Mouse (Mus musculus) heart, embryonic 15.5 days (tissue): Measurements from ENCODE around the gene Obp2b. TPM values are rescaled to one million over a fixed set of nuclear protein-coding genes. Genes with fewer than 3 reads are reported as not detected.

Source experiments
- ATAC-seq: fragments of 200-750 bp; cut with Nextera tagmentation; replicated peaks from 2 replicates; pipeline ENCODE4 v1.8.0; 2017; ENCODE audit warnings: low read depth, moderate TSS enrichment; ENCODE audit not compliant: insufficient number of reproducible peaks, insufficient read depth, low FRiP score
- H3K27ac ChIP-seq: fragments of 300-500 bp; sonication (generic); 2 replicates; pipeline ENCODE4 v1.5.1; 2015; ENCODE audit warnings: mild to moderate bottlenecking, inconsistent platforms
- H3K27me3 ChIP-seq: fragments of 300-500 bp; sonication (generic); 2 replicates; pipeline ENCODE4 v1.6.1; 2015; ENCODE audit warnings: inconsistent platforms
- H3K36me3 ChIP-seq: fragments of 300-500 bp; sonication (generic); 2 replicates; pipeline ENCODE4 v1.6.1; 2015; ENCODE audit warnings: mild to moderate bottlenecking, inconsistent platforms
- H3K4me1 ChIP-seq: fragments of 300-500 bp; sonication (generic); replicated peaks from 2 replicates; pipeline ENCODE4 v1.6.1; 2015; ENCODE audit warnings: inconsistent platforms
- H3K4me2 ChIP-seq: fragments of 300-500 bp; sonication (generic); 2 replicates; pipeline ENCODE4 v1.6.1; 2015; ENCODE audit warnings: inconsistent platforms, mild to moderate bottlenecking, moderate library complexity
- H3K4me3 ChIP-seq: fragments of 300-500 bp; sonication (generic); 2 replicates; pipeline ENCODE4 v1.5.1; 2015; ENCODE audit warnings: mild to moderate bottlenecking, inconsistent platforms
- H3K9ac ChIP-seq: fragments of 300-500 bp; sonication (generic); 2 replicates; pipeline ENCODE4 v1.6.1; 2015; ENCODE audit warnings: mild to moderate bottlenecking, inconsistent platforms
- H3K9me3 ChIP-seq: fragments of 300-500 bp; sonication (generic); replicated peaks from 2 replicates; pipeline ENCODE4 v1.6.1; 2016; ENCODE audit warnings: inconsistent platforms
- WGBS: fragments of 180-500 bp; shearing (Covaris S2); methylation state at CpG from one replicate; pipeline ENCODE4 v1.1.7; 2015; ENCODE audit warnings: mixed read lengths; 5-methylcytosine and 5-hydroxymethylcytosine counted together
- polyA plus RNA-seq: library from polyadenylated mRNA; unstranded; fragments of >200 nt; fragmentation: Nextera tagmentation; extraction: Ambion mirVana; gene quantifications from 2 replicates; pipeline ENCODE4 v1.2.1, GENCODE M21; 2015

Obp2b gene
- polyA plus RNA-seq, 1 experiment from 2014 or later = not detected

GRCm38 (mm10) chr2:25717222-25717621 lies 19.6 kb upstream of the Obp2b start:
- H3K9ac ChIP-seq = no peak overlapping the region
- H3K27me3 ChIP-seq = no peaks in the 10 kb centered on the region
- no peak overlapping the region for H3K4me3 ChIP-seq
- ATAC-seq = no peak
- H3K27ac ChIP-seq = no peak overlapping the region
- H3K4me2 ChIP-seq = no peak overlapping the region
- no peaks in the 10 kb centered on the region for H3K9me3 ChIP-seq
- no peaks in the 10 kb centered on the region for H3K36me3 ChIP-seq
- no peaks in the 10 kb centered on the region for H3K4me1 ChIP-seq

- H3K36me3 ChIP-seq = no peaks in the 10 kb centered on the region
- H3K27ac ChIP-seq = no peak overlapping the region
- H3K4me3 ChIP-seq = no peak overlapping the region
- no peak overlapping the region for H3K9ac ChIP-seq
- WGBS = 32% methylated on average over 2 of the region's 2 CpGs
- H3K4me2 ChIP-seq = no peak overlapping the region
- H3K9me3 ChIP-seq = no peaks in the 10 kb centered on the region
- H3K4me1 ChIP-seq = no peaks in the 10 kb centered on the region
- ATAC-seq = 0 out of 2 replicates have a peak, but pooled peaks have one; percentile 53
- no peaks in the 10 kb centered on the region for H3K27me3 ChIP-seq
These were observed 3.4 kb upstream of the Obp2b start for GRCm38 (mm10) chr2:25733199-25733930.

GRCm38 (mm10) chr2:25741671-25742070 lies 4.9 kb downstream of the Obp2b start:
- H3K4me2 ChIP-seq = no peak overlapping the region
- ATAC-seq = no peak

GRCm38 (mm10) chr2:25754201-25754600 lies 17.4 kb downstream of the Obp2b start:
- no peak overlapping the region for H3K9ac ChIP-seq
- 92% methylated on average over 1 of the region's 1 CpGs for WGBS
- H3K9me3 ChIP-seq = no peaks in the 10 kb centered on the region

More at GRCm38 (mm10) chr2:25741671-25742070, 4.9 kb downstream of the Obp2b start:
- Histone ChIP-seq H3K4me1 (no peaks in the 10 kb centered on the region), H3K27me3 (no peaks in the 10 kb centered on the region), H3K9ac (no peak overlapping the region), H3K9me3 (no peaks in the 10 kb centered on the region), H3K4me3 (no peak overlapping the region), H3K27ac (no peak overlapping the region), H3K36me3 (no peaks in the 10 kb centered on the region)
- 59% methylated on average over 1 of the region's 1 CpGs for WGBS

GRCm38 (mm10) chr2:25758064-25758625 lies 21.3 kb downstream of the Obp2b start:
- Histone ChIP-seq H3K4me1 (no peaks in the 10 kb centered on the region), H3K4me2 (no peak overlapping the region), H3K4me3 (no peak overlapping the region), H3K27me3 (no peaks in the 10 kb centered on the region), H3K36me3 (no peaks in the 10 kb centered on the region), H3K27ac (no peak overlapping the region), H3K9ac (no peak overlapping the region), H3K9me3 (no peaks in the 10 kb centered on the region)
- WGBS = 57% methylated on average over 4 of the region's 4 CpGs
- ATAC-seq = no peak

More at GRCm38 (mm10) chr2:25754201-25754600, 17.4 kb downstream of the Obp2b start:
- Histone ChIP-seq H3K4me3 (no peak overlapping the region), H3K36me3 (no peaks in the 10 kb centered on the region), H3K4me1 (no peaks in the 10 kb centered on the region), H3K27ac (no peak overlapping the region), H3K27me3 (no peaks in the 10 kb centered on the region), H3K4me2 (no peak overlapping the region)
- ATAC-seq = no peak

GRCm38 (mm10) chr2:25765269-25765668 lies 28.5 kb downstream of the Obp2b start, which contains the start of gene Lcn3:
TSS of gene Lcn3 (plus strand) at chr2:25765569.
- H3K27ac ChIP-seq = no peak within 1 kb of the TSS
- H3K9ac ChIP-seq = no peak within 1 kb of the TSS
- H3K9me3 ChIP-seq = no peaks in the 10 kb centered on the region
- no peak within 1 kb of the TSS for H3K4me2 ChIP-seq
- H3K4me1 ChIP-seq = no peaks in the 10 kb centered on the region
- WGBS = 20% methylated on average over 2 of the region's 2 CpGs
- H3K27me3 ChIP-seq = no peaks in the 10 kb centered on the region
- no peak for ATAC-seq
- no peak within 1 kb of the TSS for H3K4me3 ChIP-seq
- no peaks in the 10 kb centered on the region for H3K36me3 ChIP-seq

GRCm38 (mm10) chr2:25767764-25768163 lies 31.0 kb downstream of the Obp2b start:
- Histone ChIP-seq H3K4me3 (no peak overlapping the region), H3K9ac (no peak overlapping the region), H3K36me3 (no peaks in the 10 kb centered on the region), H3K27ac (no peak overlapping the region), H3K4me1 (no peaks in the 10 kb centered on the region), H3K9me3 (no peaks in the 10 kb centered on the region), H3K27me3 (no peaks in the 10 kb centered on the region), H3K4me2 (no peak overlapping the region)
- no peak for ATAC-seq
- WGBS = 62% methylated on average over 4 of the region's 4 CpGs

GRCm38 (mm10) chr2:25773507-25773906 lies 36.7 kb downstream of the Obp2b start:
- 76% methylated on average over 2 of the region's 2 CpGs for WGBS
- no peak overlapping the region for H3K4me2 ChIP-seq
- no peak overlapping the region for H3K9ac ChIP-seq
- H3K27ac ChIP-seq = no peak overlapping the region
- no peak overlapping the region for H3K4me3 ChIP-seq
- no peaks in the 10 kb centered on the region for H3K27me3 ChIP-seq
- no peaks in the 10 kb centered on the region for H3K4me1 ChIP-seq
- no peaks in the 10 kb centered on the region for H3K36me3 ChIP-seq
- no peak for ATAC-seq
- H3K9me3 ChIP-seq = no peaks in the 10 kb centered on the region

- Histone ChIP-seq H3K4me2 (no peak overlapping the region), H3K27me3 (no peaks in the 10 kb centered on the region), H3K4me1 (no peaks in the 10 kb centered on the region), H3K36me3 (no peaks in the 10 kb centered on the region), H3K9ac (no peak overlapping the region), H3K9me3 (no peaks in the 10 kb centered on the region), H3K27ac (no peak overlapping the region), H3K4me3 (no peak overlapping the region)
- no peak for ATAC-seq
- 71% methylated on average over 2 of the region's 2 CpGs for WGBS
These were observed 37.8 kb downstream of the Obp2b start for GRCm38 (mm10) chr2:25774640-25775039.

- no peak overlapping the region for H3K9ac ChIP-seq
- no peaks in the 10 kb centered on the region for H3K9me3 ChIP-seq
- ATAC-seq = no peak
- H3K27ac ChIP-seq = no peak overlapping the region
- H3K4me1 ChIP-seq = no peaks in the 10 kb centered on the region
- H3K36me3 ChIP-seq = no peaks in the 10 kb centered on the region
- H3K27me3 ChIP-seq = no peaks in the 10 kb centered on the region
- H3K4me2 ChIP-seq = no peak overlapping the region
- 71% methylated on average over 3 of the region's 3 CpGs for WGBS
- no peak overlapping the region for H3K4me3 ChIP-seq
These were observed 39.2 kb downstream of the Obp2b start for GRCm38 (mm10) chr2:25775991-25776390.

GRCm38 (mm10) chr2:25776717-25777116 lies 39.9 kb downstream of the Obp2b start, which contains the start of gene Lcn11:
TSS of gene Lcn11 (plus strand) at chr2:25777017.
- no peaks in the 10 kb centered on the region for H3K36me3 ChIP-seq
- 93% methylated on average over 1 of the region's 1 CpGs for WGBS
- no peak for ATAC-seq

GRCm38 (mm10) chr2:25779076-25779475 lies 42.3 kb downstream of the Obp2b start:
- Histone ChIP-seq H3K4me1 (no peaks in the 10 kb centered on the region), H3K27ac (no peak overlapping the region), H3K27me3 (no peaks in the 10 kb centered on the region), H3K4me2 (no peak overlapping the region), H3K4me3 (no peak overlapping the region), H3K36me3 (no peaks in the 10 kb centered on the region), H3K9ac (no peak overlapping the region), H3K9me3 (no peaks in the 10 kb centered on the region)
- ATAC-seq = no peak
- WGBS = 72% methylated on average over 9 of the region's 9 CpGs

More at GRCm38 (mm10) chr2:25776717-25777116, 39.9 kb downstream of the Obp2b start, which contains the start of gene Lcn11:
- no peaks in the 10 kb centered on the region for H3K9me3 ChIP-seq
- H3K4me2 ChIP-seq = no peak within 1 kb of the TSS
- no peaks in the 10 kb centered on the region for H3K4me1 ChIP-seq
- H3K9ac ChIP-seq = no peak within 1 kb of the TSS
- H3K27ac ChIP-seq = no peak within 1 kb of the TSS
- no peaks in the 10 kb centered on the region for H3K27me3 ChIP-seq
- no peak within 1 kb of the TSS for H3K4me3 ChIP-seq
